Mouse (Mus musculus): ENCODE data around the gene Mkrn2os.

DNA sequence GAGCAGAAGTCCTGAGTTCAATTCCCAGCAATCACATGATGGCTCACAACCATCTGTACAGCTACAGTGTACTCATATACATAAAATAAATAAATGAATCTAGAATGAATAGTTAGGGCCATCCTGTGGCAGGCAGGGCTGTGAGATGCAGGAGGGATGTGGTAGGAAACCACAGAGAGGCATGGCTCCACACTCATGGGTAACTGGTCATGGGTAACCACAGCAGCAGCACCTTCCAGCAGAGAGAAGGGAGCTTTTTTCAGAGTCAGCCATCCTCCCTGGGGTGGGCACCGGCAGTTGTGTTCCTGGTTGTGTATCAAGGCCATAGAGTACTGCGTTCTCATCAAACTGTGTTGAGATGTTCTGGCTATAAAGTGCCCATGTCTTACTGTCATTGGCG, 2.1 kb upstream of the Mkrn2os start:
- TF ChIP-seq CTCF (IDR thresholded peaks at IDR 0.05; ENCODE audit: low read depth, low read length) (no peak), TAL1 (conservative IDR thresholded peaks at IDR 0.05; ENCODE audit: low read depth, low read length) (no peak), GATA1 (IDR thresholded peaks at IDR 0.05; ENCODE audit: borderline replicate concordance, low read length) (no peak)

Measured in G1E (cell line).